Mouse (Mus musculus): ENCODE data around the gene Dnaja4.

Gene Dnaja4

GRCm38 (mm10) chr9:54751684-54752083 is 53.0 kb downstream of the Dnaja4 start:
- no peak for DNase-seq (ENCODE audit: low read depth, low spot score)

- DNase-seq (ENCODE audit: low read depth, low spot score), result no peak
These were observed 53.7 kb downstream of the Dnaja4 start for GRCm38 (mm10) chr9:54752201-54752943.

GRCm38 (mm10) chr9:54752944-54753295 is 54.2 kb downstream of the Dnaja4 start:
- no peak for DNase-seq (ENCODE audit: low read depth, low spot score)

- no peak for DNase-seq (ENCODE audit: low read depth, low spot score)
These were observed 60.9 kb downstream of the Dnaja4 start for GRCm38 (mm10) chr9:54759592-54759991.

GRCm38 (mm10) chr9:54764091-54764490 is 65.4 kb downstream of the Dnaja4 start:
- no peak for DNase-seq (ENCODE audit: low read depth, low spot score)

GRCm38 (mm10) chr9:54764561-54765217 is 66.0 kb downstream of the Dnaja4 start, which contains the start of gene Crabp1:
TSS of gene Crabp1 (plus strand) at chr9:54764748.
- no peak for DNase-seq (ENCODE audit: low read depth, low spot score)

GRCm38 (mm10) chr9:54765336-54766085 is 66.8 kb downstream of the Dnaja4 start:
- DNase-seq (ENCODE audit: low read depth, low spot score), result no peak
